Mouse (Mus musculus): Measurements from ENCODE around the gene C130026I21Rik. TPM values are rescaled to one million over a fixed set of nuclear protein-coding genes. Genes with fewer than 3 reads are reported as not detected.
"Not testable (repeated sequence)": the region's sequence is repeated elsewhere in the genome, so short reads cannot be mapped to it uniquely, and the experiment has no call there.

C130026I21Rik gene
- polyA plus RNA-seq, 2 experiments, result 0.22 TPM

- H3K27me3 ChIP-seq (ENCODE audit: control insufficient read depth, insufficient read depth, low read length); H3K9ac ChIP-seq (replicated peaks); H3K4me3 ChIP-seq (ENCODE audit: insufficient read depth in 1 of 2, low read depth in 2 of 2, low read length in 2 of 2); H3K9me3 ChIP-seq (ENCODE audit: control insufficient read depth, low read length); DNase-seq (ENCODE audit: low read depth in 3 of 3, low spot score in 3 of 3); H3K27ac ChIP-seq; H3K36me3 ChIP-seq (replicated peaks; ENCODE audit: control insufficient read depth, insufficient read depth, low read depth); H3K4me2 ChIP-seq (ENCODE audit: low read depth); ATAC-seq (ENCODE audit: insufficient read depth); H3K4me1 ChIP-seq (replicated peaks; ENCODE audit: control insufficient read depth in 2 of 2, insufficient read depth in 2 of 2, low read length in 1 of 2): not testable (repeated sequence)
- 51% methylated on average over 5 of the region's 6 CpGs for WGBS (ENCODE audit: insufficient replicate concordance)
Observed at GRCm38 (mm10) chr1:85106013-85106412, 164.4 kb downstream of the C130026I21Rik start.

- not testable (repeated sequence) for H3K27ac ChIP-seq; H3K4me3 ChIP-seq (ENCODE audit: insufficient read depth in 1 of 2, low read depth in 2 of 2, low read length in 2 of 2)
- 54% methylated on average over 4 of the region's 4 CpGs for WGBS (ENCODE audit: insufficient replicate concordance)
Observed at GRCm38 (mm10) chr1:85105336-85105735, 165.0 kb downstream of the C130026I21Rik start.

GRCm38 (mm10) chr1:85101754-85102153 lies 168.6 kb downstream of the C130026I21Rik start:
- not testable (repeated sequence) for DNase-seq (ENCODE audit: low read depth in 3 of 3, low spot score in 3 of 3); ATAC-seq (ENCODE audit: insufficient read depth); H3K4me2 ChIP-seq (ENCODE audit: low read depth); H3K27me3 ChIP-seq (ENCODE audit: control insufficient read depth, insufficient read depth, low read length); H3K4me1 ChIP-seq (replicated peaks; ENCODE audit: control insufficient read depth in 2 of 2, insufficient read depth in 2 of 2, low read length in 1 of 2); H3K9ac ChIP-seq (replicated peaks); H3K4me3 ChIP-seq (ENCODE audit: insufficient read depth in 1 of 2, low read depth in 2 of 2, low read length in 2 of 2); H3K9me3 ChIP-seq (ENCODE audit: control insufficient read depth, low read length); H3K36me3 ChIP-seq (replicated peaks; ENCODE audit: control insufficient read depth, insufficient read depth, low read depth); H3K27ac ChIP-seq
- WGBS (ENCODE audit: insufficient replicate concordance), result 61% methylated on average over 4 of the region's 4 CpGs

More at GRCm38 (mm10) chr1:85105336-85105735, 165.0 kb downstream of the C130026I21Rik start:
- H3K9me3 ChIP-seq (ENCODE audit: control insufficient read depth, low read length); DNase-seq (ENCODE audit: low read depth in 3 of 3, low spot score in 3 of 3); H3K4me1 ChIP-seq (replicated peaks; ENCODE audit: control insufficient read depth in 2 of 2, insufficient read depth in 2 of 2, low read length in 1 of 2); H3K36me3 ChIP-seq (replicated peaks; ENCODE audit: control insufficient read depth, insufficient read depth, low read depth); H3K27me3 ChIP-seq (ENCODE audit: control insufficient read depth, insufficient read depth, low read length); ATAC-seq (ENCODE audit: insufficient read depth); H3K9ac ChIP-seq (replicated peaks); H3K4me2 ChIP-seq (ENCODE audit: low read depth): not testable (repeated sequence)

GRCm38 (mm10) chr1:85099864-85100263 lies 170.5 kb downstream of the C130026I21Rik start, which contains the start of gene Gm10553:
TSS of gene Gm10553 (plus strand) at chr1:85100164.
- not testable (repeated sequence) for DNase-seq (ENCODE audit: low read depth in 3 of 3, low spot score in 3 of 3); H3K4me2 ChIP-seq (ENCODE audit: low read depth); H3K4me1 ChIP-seq (replicated peaks; ENCODE audit: control insufficient read depth in 2 of 2, insufficient read depth in 2 of 2, low read length in 1 of 2); H3K9me3 ChIP-seq (ENCODE audit: control insufficient read depth, low read length); ATAC-seq (ENCODE audit: insufficient read depth); H3K36me3 ChIP-seq (replicated peaks; ENCODE audit: control insufficient read depth, insufficient read depth, low read depth); H3K9ac ChIP-seq (replicated peaks); H3K4me3 ChIP-seq (ENCODE audit: insufficient read depth in 1 of 2, low read depth in 2 of 2, low read length in 2 of 2); H3K27ac ChIP-seq; H3K27me3 ChIP-seq (ENCODE audit: control insufficient read depth, insufficient read depth, low read length)
- WGBS (ENCODE audit: insufficient replicate concordance), result 33% methylated on average over 1 of the region's 1 CpGs

GRCm38 (mm10) chr1:85099081-85099480 lies 171.3 kb downstream of the C130026I21Rik start:
- not testable (repeated sequence) for H3K27me3 ChIP-seq (ENCODE audit: control insufficient read depth, insufficient read depth, low read length); H3K4me1 ChIP-seq (replicated peaks; ENCODE audit: control insufficient read depth in 2 of 2, insufficient read depth in 2 of 2, low read length in 1 of 2); DNase-seq (ENCODE audit: low read depth in 3 of 3, low spot score in 3 of 3); ATAC-seq (ENCODE audit: insufficient read depth); H3K36me3 ChIP-seq (replicated peaks; ENCODE audit: control insufficient read depth, insufficient read depth, low read depth); H3K9me3 ChIP-seq (ENCODE audit: control insufficient read depth, low read length); H3K27ac ChIP-seq; H3K4me2 ChIP-seq (ENCODE audit: low read depth); H3K9ac ChIP-seq (replicated peaks); H3K4me3 ChIP-seq (ENCODE audit: insufficient read depth in 1 of 2, low read depth in 2 of 2, low read length in 2 of 2)
- WGBS (ENCODE audit: insufficient replicate concordance), result 58% methylated on average over 6 of the region's 7 CpGs

- not testable (repeated sequence) for H3K36me3 ChIP-seq (replicated peaks; ENCODE audit: control insufficient read depth, insufficient read depth, low read depth); H3K9ac ChIP-seq (replicated peaks); DNase-seq (ENCODE audit: low read depth in 3 of 3, low spot score in 3 of 3); ATAC-seq (ENCODE audit: insufficient read depth); H3K27me3 ChIP-seq (ENCODE audit: control insufficient read depth, insufficient read depth, low read length); H3K4me3 ChIP-seq (ENCODE audit: insufficient read depth in 1 of 2, low read depth in 2 of 2, low read length in 2 of 2); H3K4me2 ChIP-seq (ENCODE audit: low read depth); H3K4me1 ChIP-seq (replicated peaks; ENCODE audit: control insufficient read depth in 2 of 2, insufficient read depth in 2 of 2, low read length in 1 of 2); H3K27ac ChIP-seq; H3K9me3 ChIP-seq (ENCODE audit: control insufficient read depth, low read length)
- 61% methylated on average over 6 of the region's 7 CpGs for WGBS (ENCODE audit: insufficient replicate concordance)
Observed at GRCm38 (mm10) chr1:85093011-85093572, 177.3 kb downstream of the C130026I21Rik start.

GRCm38 (mm10) chr1:85092169-85092568 lies 178.2 kb downstream of the C130026I21Rik start:
- H3K4me2 ChIP-seq (ENCODE audit: low read depth); H3K9me3 ChIP-seq (ENCODE audit: control insufficient read depth, low read length); H3K27me3 ChIP-seq (ENCODE audit: control insufficient read depth, insufficient read depth, low read length); H3K4me1 ChIP-seq (replicated peaks; ENCODE audit: control insufficient read depth in 2 of 2, insufficient read depth in 2 of 2, low read length in 1 of 2); H3K9ac ChIP-seq (replicated peaks); H3K27ac ChIP-seq; DNase-seq (ENCODE audit: low read depth in 3 of 3, low spot score in 3 of 3); H3K36me3 ChIP-seq (replicated peaks; ENCODE audit: control insufficient read depth, insufficient read depth, low read depth); ATAC-seq (ENCODE audit: insufficient read depth); H3K4me3 ChIP-seq (ENCODE audit: insufficient read depth in 1 of 2, low read depth in 2 of 2, low read length in 2 of 2): not testable (repeated sequence)
- 18% methylated on average over 1 of the region's 3 CpGs for WGBS (ENCODE audit: insufficient replicate concordance)

- not testable (repeated sequence) for H3K4me3 ChIP-seq (ENCODE audit: insufficient read depth in 1 of 2, low read depth in 2 of 2, low read length in 2 of 2); H3K9ac ChIP-seq (replicated peaks); DNase-seq (ENCODE audit: low read depth in 3 of 3, low spot score in 3 of 3); H3K9me3 ChIP-seq (ENCODE audit: control insufficient read depth, low read length); H3K4me2 ChIP-seq (ENCODE audit: low read depth); H3K27ac ChIP-seq; H3K36me3 ChIP-seq (replicated peaks; ENCODE audit: control insufficient read depth, insufficient read depth, low read depth); ATAC-seq (ENCODE audit: insufficient read depth); H3K27me3 ChIP-seq (ENCODE audit: control insufficient read depth, insufficient read depth, low read length); H3K4me1 ChIP-seq (replicated peaks; ENCODE audit: control insufficient read depth in 2 of 2, insufficient read depth in 2 of 2, low read length in 1 of 2)
- 43% methylated on average over 1 of the region's 1 CpGs for WGBS (ENCODE audit: insufficient replicate concordance)
Observed at GRCm38 (mm10) chr1:85086211-85086610, 184.2 kb downstream of the C130026I21Rik start.
